Comparison of ENCODE assay signal across 27 mouse cellular contexts in genomic region chr11:102321931-102322330, GRCm38 (mm10). TPM values are rescaled to one million over a fixed set of nuclear protein-coding genes. Genes with fewer than 3 reads are reported as not detected.
DNase-seq lines count a peak whose midpoint lies in the region; ATAC-seq and TF ChIP-seq lines count a peak whose summit lies in the region.
"Had no signal": no experiment of that assay in that cellular context is flagged by ENCODE, and none has a peak within 500 bp of the region (broad histone marks: within the 10 kb centered on the region; RNA-seq: fewer than 3 reads in every experiment).

No protein-coding gene starts in this region.

- no peaks in the 10 kb centered on the region for H3K4me1 ChIP-seq in kidney, adult 2 months (ENCODE audit: control insufficient read depth, insufficient read depth, low read length)
- H3K4me1 ChIP-seq in neural tube, embryonic 15.5 days = peaks cover 12% of the 10 kb centered on the region

- H3K36me3 ChIP-seq in kidney, adult 2 months (ENCODE audit: control insufficient read depth, insufficient read depth, low read length) = no peaks in the 10 kb centered on the region
- no peaks in the 10 kb centered on the region for H3K36me3 ChIP-seq in neural tube, embryonic 15.5 days
- H3K36me3 ChIP-seq in myocyte (ENCODE audit: control insufficient read depth, insufficient read depth) = no peaks in the 10 kb centered on the region
- H3K36me3 ChIP-seq: embryonic facial prominence, embryonic 12.5 days; embryonic facial prominence, embryonic 15.5 days; G1E; heart, embryonic 10.5 days; heart, embryonic 13.5 days; hindbrain, embryonic 13.5 days had no signal

- TF ChIP-seq POLR2A in kidney, adult 2 months (IDR thresholded peaks at IDR 0.05; ENCODE audit: low read depth, low read length) = no peak
- no peak for TF ChIP-seq POLR2A in myocyte (IDR thresholded peaks at IDR 0.05; ENCODE audit: insufficient read length, low read depth)

- no peak overlapping the region for H3K27ac ChIP-seq in kidney, adult 2 months (ENCODE audit: insufficient read depth, low read depth, low read length)
- peak overlapping the region; percentile 98; the same call in 1 of the 2 replicates for H3K27ac ChIP-seq in neural tube, embryonic 15.5 days (replicated peaks)
- H3K27ac ChIP-seq: embryonic facial prominence, embryonic 12.5 days; embryonic facial prominence, embryonic 15.5 days; heart, embryonic 10.5 days had no signal

- peaks cover 5% of the 10 kb centered on the region for H3K79me2 ChIP-seq in myocyte (ENCODE audit: control insufficient read depth, insufficient read depth)

- no peak for ATAC-seq in neural tube, embryonic 15.5 days (ENCODE audit: low FRiP score)
- ATAC-seq: forebrain, embryonic 14.5 days; forebrain, postnatal 0 days; hindbrain, postnatal 0 days; inflammation-experienced regulatory T-cells, adult 6 months; Patski had no signal

- no peaks in the 10 kb centered on the region for H3K27me3 ChIP-seq in kidney, adult 2 months (replicated peaks; ENCODE audit: control insufficient read depth, insufficient read depth, low read length)
- H3K27me3 ChIP-seq in neural tube, embryonic 15.5 days (replicated peaks) = no peaks in the 10 kb centered on the region
- H3K27me3 ChIP-seq in myocyte (ENCODE audit: control insufficient read depth, insufficient read depth, insufficient read length) = peaks cover 9% of the 10 kb centered on the region
- H3K27me3 ChIP-seq: embryonic facial prominence, embryonic 12.5 days; embryonic facial prominence, embryonic 15.5 days; hindbrain, embryonic 13.5 days; Patski had no signal

- H3ac ChIP-seq in myocyte (ENCODE audit: control insufficient read depth, insufficient read length) = no peak overlapping the region

- peak; percentile 58 for DNase-seq in cerebellum, adult 9-10 months
- DNase-seq in cerebellum, postnatal 4 days (ENCODE audit: low spot score in 2 of 2) = no peak
- DNase-seq in kidney, adult 2 months = peak; percentile 0
- DNase-seq in kidney, postnatal 25 days = no peak
- DNase-seq in neural tube, embryonic 10.5 days (ENCODE audit: extremely low spot score, low spot score) = no peak
- DNase-seq: adrenal gland, postnatal 10 days; adrenal gland, postnatal 36 days; B cell, adult 2 months; cerebellum, adult 2 months; cerebellum, postnatal 10 days; forebrain, postnatal 0 days; gastrocnemius, postnatal 25 days; heart, adult 2 months; heart, postnatal 14 days had no signal

- H3K9ac ChIP-seq in neural tube, embryonic 15.5 days (replicated peaks) = no peak overlapping the region
- H3K9ac ChIP-seq: embryonic facial prominence, embryonic 12.5 days; embryonic facial prominence, embryonic 15.5 days; forebrain, postnatal 0 days; heart, embryonic 13.5 days; hindbrain, embryonic 13.5 days had no signal

- no peak for TF ChIP-seq CTCF in kidney, adult 2 months (conservative IDR thresholded peaks at IDR 0.05; ENCODE audit: insufficient read depth, insufficient read length, low read depth, low read length)

- H3K4me3 ChIP-seq in kidney, adult 2 months (ENCODE audit: insufficient read depth, low read depth, low read length) = no peak overlapping the region
- no peak overlapping the region for H3K4me3 ChIP-seq in neural tube, embryonic 15.5 days (replicated peaks)
- H3K4me3 ChIP-seq in myocyte = no peak overlapping the region
- H3K4me3 ChIP-seq: embryonic facial prominence, embryonic 12.5 days; embryonic facial prominence, embryonic 15.5 days; heart, adult 2 months; heart, embryonic 10.5 days; heart, embryonic 13.5 days had no signal

- no peak overlapping the region for H3K4me2 ChIP-seq in neural tube, embryonic 15.5 days
- H3K4me2 ChIP-seq in myocyte (ENCODE audit: low read depth) = no peak overlapping the region
- H3K4me2 ChIP-seq: embryonic facial prominence, embryonic 12.5 days; embryonic facial prominence, embryonic 15.5 days; heart, embryonic 13.5 days; hindbrain, embryonic 13.5 days had no signal

- 91% methylated on average over 6 of the region's 6 CpGs for WGBS in kidney, adult 2 months
- WGBS in neural tube, embryonic 15.5 days = 87% methylated on average over 6 of the region's 6 CpGs

- no peaks in the 10 kb centered on the region for H3K9me3 ChIP-seq in neural tube, embryonic 15.5 days (replicated peaks)
- H3K9me3 ChIP-seq: embryonic facial prominence, embryonic 12.5 days; embryonic facial prominence, embryonic 15.5 days; G1E; heart, embryonic 10.5 days; heart, embryonic 13.5 days; hindbrain, embryonic 13.5 days had no signal

TF ChIP-seq in myocyte, 11 proteins besides CTCF, POLR2A, EP300 and RAD21:
- TF ChIP-seq POLR2AphosphoS2 (IDR thresholded peaks at IDR 0.05; ENCODE audit: insufficient read length, low read depth) (peak; percentile 19), USF1 (IDR thresholded peaks at IDR 0.05; ENCODE audit: low read depth) (no peak), TCF3 (IDR thresholded peaks at IDR 0.05; ENCODE audit: insufficient read length, low read depth) (no peak), REST (IDR thresholded peaks at IDR 0.05; ENCODE audit: insufficient read depth, insufficient read length) (no peak)

RNA-seq across cellular contexts. Expression of gene Ubtf, which starts 2.4 kb away (rescaled TPM):
- polyA plus RNA-seq in kidney, adult 2 months (2012; rRNA removed) = 27.0 and 30.3 TPM in 2 replicates
- 68.9 and 79.5 TPM in 2 replicates for polyA plus RNA-seq in neural tube, embryonic 15.5 days (2015; fragmentation: Nextera tagmentation; extraction: Ambion mirVana)
- polyA plus RNA-seq in myocyte (2012; fragmentation: generic; extraction: Trizol) = 58.6 TPM

RNA-seq across cellular contexts. Expression of gene Atxn7l3, which starts 25.5 kb away (rescaled TPM):
- 28.0 TPM in 2 replicates for polyA plus RNA-seq in kidney, adult 2 months (2012; rRNA removed)
- 27.2 and 28.1 TPM in 2 replicates for polyA plus RNA-seq in neural tube, embryonic 15.5 days (2015; fragmentation: Nextera tagmentation; extraction: Ambion mirVana)
- polyA plus RNA-seq in myocyte (2012; fragmentation: generic; extraction: Trizol) = 39.5 TPM

RNA-seq across cellular contexts. Expression of gene Tmub2, which starts 37.2 kb away (rescaled TPM):
- polyA plus RNA-seq in kidney, adult 2 months (2012; rRNA removed) = 59.7 and 66.9 TPM in 2 replicates
- polyA plus RNA-seq in neural tube, embryonic 15.5 days (2015; fragmentation: Nextera tagmentation; extraction: Ambion mirVana) = 79.8 and 83.7 TPM in 2 replicates
- polyA plus RNA-seq in myocyte (2012; fragmentation: generic; extraction: Trizol) = 39.5 TPM

RNA-seq across cellular contexts. Expression of gene Slc4a1, which starts 44.1 kb away (rescaled TPM):
- 79.5 and 90.6 TPM in 2 replicates for polyA plus RNA-seq in kidney, adult 2 months (2012; rRNA removed)
- polyA plus RNA-seq in neural tube, embryonic 15.5 days (2015; fragmentation: Nextera tagmentation; extraction: Ambion mirVana) = 2.5 and 3.5 TPM in 2 replicates
- not detected for polyA plus RNA-seq in myocyte (2012; fragmentation: generic; extraction: Trizol)
- polyA plus RNA-seq: Patski had no signal

RNA-seq across cellular contexts. Expression of gene Asb16, which starts 53.4 kb away (rescaled TPM):
- polyA plus RNA-seq in kidney, adult 2 months (2012; rRNA removed) = 0.10 and 0.70 TPM in 2 replicates
- polyA plus RNA-seq in neural tube, embryonic 15.5 days (2015; fragmentation: Nextera tagmentation; extraction: Ambion mirVana) = 0.10 and 0.12 TPM in 2 replicates
- polyA plus RNA-seq in myocyte (2012; fragmentation: generic; extraction: Trizol) = 5.1 TPM
- polyA plus RNA-seq: forebrain, embryonic 11.5 days; forebrain, embryonic 14.5 days; forebrain, postnatal 0 days; G1E; hindbrain, embryonic 13.5 days; inflammation-experienced regulatory T-cells, adult 6 months had no signal

Comparison
In these comparisons a context has a peak if more than half of its experiments do, and no peak if none do; other contexts are left out.
1. DNase-seq: peak in cerebellum, adult 9-10 months (single experiment) and kidney, adult 2 months (single experiment); none in cerebellum, postnatal 4 days (0 of 2), kidney, postnatal 25 days (0 of 2) and neural tube, embryonic 10.5 days (single experiment).